Mouse (Mus musculus): ENCODE data around the gene Spdya. TPM values are rescaled to one million over a fixed set of nuclear protein-coding genes. Genes with fewer than 3 reads are reported as not detected.
"Not testable (repeated sequence)": the region's sequence is repeated elsewhere in the genome, so short reads cannot be mapped to it uniquely, and the experiment has no call there.

Spdya gene
- polyA plus RNA-seq (2015; fragmentation: Nextera tagmentation; extraction: Ambion mirVana): 1.2 and 1.3 TPM in 2 replicates

DNA sequence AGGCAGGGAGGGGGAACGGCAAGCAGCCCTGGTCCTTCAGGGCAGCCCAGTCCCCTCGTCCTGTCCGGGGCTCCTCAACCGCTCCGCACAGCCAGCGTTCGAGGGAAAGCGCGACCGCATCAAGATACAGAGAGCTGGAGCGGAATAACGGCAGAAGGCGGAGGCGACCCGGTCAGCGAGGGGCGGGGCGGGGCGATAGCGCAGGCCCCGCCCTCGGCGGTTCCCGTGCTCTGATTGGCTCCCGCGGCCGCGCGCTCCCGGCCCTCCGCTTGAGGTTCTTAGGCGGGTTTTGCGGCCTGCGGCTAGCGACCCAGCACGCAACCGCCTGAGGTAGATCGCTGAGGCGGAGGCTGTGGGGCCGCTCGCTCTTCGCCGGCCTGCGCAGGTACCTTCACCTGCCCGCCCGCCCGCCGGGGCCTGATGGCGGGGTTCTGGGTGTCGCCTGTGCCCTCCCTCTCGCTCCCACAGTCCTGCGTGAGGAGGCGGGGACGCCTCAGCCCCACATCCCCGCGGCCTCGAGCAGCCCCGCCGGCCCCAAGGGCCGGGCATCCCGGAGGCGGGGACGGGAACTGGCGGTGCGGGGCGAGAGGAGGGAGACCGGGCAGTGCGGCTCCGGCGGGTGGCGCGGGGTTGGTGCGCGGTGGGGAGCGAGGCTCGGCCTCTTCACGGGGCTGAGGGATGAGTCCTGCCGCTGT lies at the start of gene Spdya:
Spdya (plus strand) TSS at position 305 of the 695 bp plus-strand sequence.
- Histone ChIP-seq H3K4me2 (replicated peaks) (peak within 1 kb of the TSS; percentile 92), H3K4me3 (peak within 1 kb of the TSS; percentile 63), H3K36me3 (no peaks in the 10 kb centered on the region), H3K4me1 (peaks cover 9% of the 10 kb centered on the region; the same call in 1 of the 2 replicates), H3K9me3 (no peaks in the 10 kb centered on the region), H3K9ac (replicated peaks) (peak within 1 kb of the TSS; percentile 68), H3K27ac (replicated peaks) (peak within 1 kb of the TSS; percentile 56), H3K27me3 (peaks cover 11% of the 10 kb centered on the region; the same call in 1 of the 2 replicates)
- under 1% methylated on average over 61 of the region's 78 CpGs for WGBS
- ATAC-seq (replicated peaks): peak; percentile 97

DNA sequence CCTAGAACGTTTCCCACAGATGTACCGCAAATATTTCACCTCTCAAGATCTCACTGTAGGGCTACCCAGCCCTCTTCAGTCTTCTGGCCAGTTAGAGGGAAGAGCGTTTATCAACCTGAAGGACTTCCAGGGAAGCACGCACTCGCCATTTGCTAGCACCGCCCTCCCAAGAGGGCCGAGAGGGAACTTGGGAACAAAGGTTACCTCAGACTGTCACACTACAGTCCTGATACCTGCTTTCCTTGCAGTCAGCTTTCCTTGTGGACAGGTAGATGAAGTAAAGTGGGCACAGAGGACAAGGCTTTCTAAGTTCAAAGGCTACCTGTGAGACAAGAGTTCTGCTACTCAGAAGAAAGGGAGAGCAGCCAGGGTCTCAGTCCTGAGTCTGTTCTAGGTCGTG lies 45.0 kb upstream of the Spdya start:
- WGBS: 87% methylated on average over 8 of the region's 8 CpGs
- no peak overlapping the region for H3K27ac ChIP-seq (replicated peaks)
- H3K4me3 ChIP-seq: no peak overlapping the region
- no peak overlapping the region for H3K9ac ChIP-seq (replicated peaks)
- ATAC-seq (replicated peaks): no peak
- H3K36me3 ChIP-seq: peaks cover 27% of the 10 kb centered on the region
- H3K4me1 ChIP-seq: no peaks in the 10 kb centered on the region
- no peak overlapping the region for H3K4me2 ChIP-seq (replicated peaks)
- no peaks in the 10 kb centered on the region for H3K27me3 ChIP-seq
- no peaks in the 10 kb centered on the region for H3K9me3 ChIP-seq

- WGBS: 98% methylated on average over 11 of the region's 11 CpGs
Measured at GRCm38 (mm10) chr17:71510297-71510696, 41.6 kb upstream of the Spdya start.

GRCm38 (mm10) chr17:71526302-71526708 lies 25.6 kb upstream of the Spdya start:
- Histone ChIP-seq H3K4me3 (peak overlapping the region; percentile 74), H3K27ac (replicated peaks) (peak overlapping the region; percentile 99; the same call in 1 of the 2 replicates), H3K36me3 (peaks cover 3% of the 10 kb centered on the region), H3K9me3 (no peaks in the 10 kb centered on the region), H3K4me1 (peaks cover 18% of the 10 kb centered on the region), H3K27me3 (no peaks in the 10 kb centered on the region), H3K9ac (replicated peaks) (peak overlapping the region; percentile 31; the same call in 1 of the 2 replicates), H3K4me2 (replicated peaks) (peak overlapping the region; percentile 79)
- WGBS: under 1% methylated on average over 13 of the region's 13 CpGs
- ATAC-seq (replicated peaks): no peak; the same call in 1 of the 2 replicates

More at GRCm38 (mm10) chr17:71510297-71510696, 41.6 kb upstream of the Spdya start:
- Histone ChIP-seq H3K9me3 (no peaks in the 10 kb centered on the region), H3K27me3 (no peaks in the 10 kb centered on the region), H3K36me3 (peaks cover 32% of the 10 kb centered on the region), H3K27ac (replicated peaks) (no peak overlapping the region), H3K4me2 (replicated peaks) (no peak overlapping the region), H3K4me1 (no peaks in the 10 kb centered on the region), H3K4me3 (no peak overlapping the region), H3K9ac (replicated peaks) (no peak overlapping the region)
- ATAC-seq (replicated peaks): no peak

DNA sequence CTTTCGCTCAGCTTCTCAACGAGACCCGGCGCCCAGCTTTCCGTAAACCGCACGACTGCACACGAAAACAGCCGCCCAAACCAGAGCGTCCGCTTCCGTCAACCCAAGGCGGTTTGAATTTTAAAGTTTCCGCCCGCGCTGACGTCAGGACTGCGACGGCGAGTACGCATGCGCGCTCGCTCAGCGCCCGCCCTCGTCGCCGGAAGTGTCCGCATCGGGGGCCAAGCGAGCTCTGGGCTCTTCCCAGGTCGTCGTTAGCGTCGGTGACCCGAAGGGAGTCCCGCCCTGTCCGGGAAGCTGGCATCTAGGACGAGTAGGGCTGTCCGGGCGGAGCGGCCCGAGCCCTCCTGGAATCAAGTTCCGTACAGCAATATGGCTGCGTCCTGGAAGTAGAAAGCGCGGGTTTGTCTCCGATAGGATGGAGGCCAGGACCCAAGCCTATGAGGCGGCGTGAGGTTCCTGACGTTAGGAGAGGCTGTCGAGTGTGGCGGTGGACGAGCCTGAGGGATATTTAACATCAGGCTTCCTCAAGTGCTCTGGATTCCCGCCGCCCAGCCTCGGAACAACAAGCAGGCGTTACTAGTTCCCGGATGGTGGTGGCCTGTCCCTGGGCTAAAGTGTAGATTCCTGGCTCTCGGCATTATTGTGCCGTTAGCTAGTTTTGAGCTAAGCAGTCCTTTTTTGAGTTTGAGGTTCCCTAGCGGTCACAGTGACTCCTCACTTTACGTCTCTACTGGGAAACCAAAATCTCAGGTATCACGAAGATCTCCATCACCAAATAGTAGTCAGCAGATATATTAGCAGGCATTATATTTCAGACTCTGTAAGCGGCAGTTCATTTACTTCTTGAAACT lies 24.9 kb upstream of the Spdya start, which contains the start of gene Ndc80:
Ndc80 (minus strand) TSS at position 147 of the 854 bp plus-strand sequence.
- H3K27me3 ChIP-seq: no peaks in the 10 kb centered on the region
- peaks cover 3% of the 10 kb centered on the region for H3K36me3 ChIP-seq
- H3K4me2 ChIP-seq (replicated peaks): peak within 1 kb of the TSS; percentile 79
- ATAC-seq (replicated peaks): peak; percentile 99
- H3K9me3 ChIP-seq: no peaks in the 10 kb centered on the region
- H3K4me1 ChIP-seq: peaks cover 18% of the 10 kb centered on the region
- peak within 1 kb of the TSS; percentile 74 for H3K4me3 ChIP-seq
- peak within 1 kb of the TSS; percentile 99 for H3K27ac ChIP-seq (replicated peaks)
- WGBS: under 1% methylated on average over 66 of the region's 66 CpGs
- H3K9ac ChIP-seq (replicated peaks): peak within 1 kb of the TSS; percentile 75

DNA sequence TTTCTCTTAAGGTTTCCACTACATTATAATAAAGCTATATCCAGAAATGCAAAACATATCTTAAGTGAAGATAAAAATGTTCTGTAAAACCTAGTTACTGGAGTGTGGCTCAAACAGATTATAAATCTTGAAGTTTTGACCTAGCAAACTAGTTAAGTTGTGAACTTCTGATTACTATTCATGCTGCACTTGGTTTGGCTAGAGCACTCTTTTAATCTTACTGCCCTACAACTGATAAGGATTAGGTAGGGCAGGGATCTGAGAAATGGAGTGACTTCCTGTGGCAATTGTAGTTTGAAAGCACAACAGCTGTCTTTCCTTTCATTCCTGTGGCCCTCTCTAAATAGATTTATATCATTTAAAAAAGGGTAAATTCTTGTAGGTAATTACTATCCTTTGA lies 23.8 kb upstream of the Spdya start:
- Histone ChIP-seq H3K9me3 (no peaks in the 10 kb centered on the region), H3K36me3 (no peaks in the 10 kb centered on the region; the same call in 1 of the 2 replicates), H3K4me1 (peaks cover 18% of the 10 kb centered on the region), H3K4me3 (no peak overlapping the region), H3K27ac (replicated peaks) (no peak overlapping the region), H3K4me2 (replicated peaks) (no peak overlapping the region), H3K27me3 (no peaks in the 10 kb centered on the region), H3K9ac (replicated peaks) (no peak overlapping the region)
- no peak for ATAC-seq (replicated peaks)

GRCm38 (mm10) chr17:71535595-71535994 lies 16.3 kb upstream of the Spdya start:
- not testable (repeated sequence) for H3K4me3 ChIP-seq; H3K9me3 ChIP-seq; H3K36me3 ChIP-seq; H3K4me1 ChIP-seq; H3K27ac ChIP-seq (replicated peaks); ATAC-seq (replicated peaks); H3K27me3 ChIP-seq; H3K4me2 ChIP-seq (replicated peaks); H3K9ac ChIP-seq (replicated peaks)
- 84% methylated on average over 1 of the region's 1 CpGs for WGBS

DNA sequence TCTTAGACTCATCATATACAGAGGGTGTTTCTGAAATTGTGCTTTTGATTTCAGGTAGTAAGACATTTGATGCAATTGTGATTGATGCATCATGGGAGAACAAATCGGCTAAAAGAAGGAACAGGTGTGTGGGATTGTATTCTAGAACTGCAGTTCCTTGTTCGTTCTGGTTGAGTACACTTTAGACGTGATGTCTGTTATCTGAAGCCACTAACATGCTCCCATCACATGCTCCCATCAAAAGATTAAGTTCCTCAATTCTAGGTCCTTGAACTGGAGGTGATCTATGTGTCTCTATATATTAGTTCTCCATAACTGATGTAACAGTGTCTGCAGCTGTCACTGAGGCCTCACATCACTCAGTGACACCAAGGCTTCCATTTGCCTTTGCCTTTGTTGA lies 14.7 kb upstream of the Spdya start:
- no peaks in the 10 kb centered on the region for H3K27me3 ChIP-seq
- H3K9ac ChIP-seq (replicated peaks): no peak overlapping the region
- WGBS: 89% methylated on average over 3 of the region's 3 CpGs
- H3K4me3 ChIP-seq: no peak overlapping the region
- H3K36me3 ChIP-seq: no peaks in the 10 kb centered on the region
- H3K9me3 ChIP-seq: no peaks in the 10 kb centered on the region
- no peaks in the 10 kb centered on the region for H3K4me1 ChIP-seq
- ATAC-seq (replicated peaks): no peak
- H3K4me2 ChIP-seq (replicated peaks): no peak overlapping the region
- H3K27ac ChIP-seq (replicated peaks): no peak overlapping the region

- no peak overlapping the region for H3K9ac ChIP-seq (replicated peaks)
- H3K4me3 ChIP-seq: no peak overlapping the region
- no peaks in the 10 kb centered on the region for H3K9me3 ChIP-seq
- ATAC-seq (replicated peaks): no peak
- 29% methylated on average over 1 of the region's 1 CpGs for WGBS
- no peaks in the 10 kb centered on the region for H3K36me3 ChIP-seq
- H3K4me1 ChIP-seq: peaks cover 9% of the 10 kb centered on the region; the same call in 1 of the 2 replicates
- H3K4me2 ChIP-seq (replicated peaks): no peak overlapping the region
- H3K27me3 ChIP-seq: peaks cover 11% of the 10 kb centered on the region; the same call in 1 of the 2 replicates
- H3K27ac ChIP-seq (replicated peaks): no peak overlapping the region
Measured at GRCm38 (mm10) chr17:71548586-71548985, 3.3 kb upstream of the Spdya start.

GRCm38 (mm10) chr17:71551350-71551749 lies 511 bp upstream of the Spdya start:
- Histone ChIP-seq H3K4me2 (replicated peaks) (peak overlapping the region; percentile 92), H3K36me3 (no peaks in the 10 kb centered on the region), H3K9me3 (no peaks in the 10 kb centered on the region), H3K4me1 (peaks cover 9% of the 10 kb centered on the region; the same call in 1 of the 2 replicates), H3K9ac (replicated peaks) (peak overlapping the region; percentile 68), H3K27ac (replicated peaks) (0 out of 2 replicates have a peak overlapping the region, but pooled peaks have one; percentile 56), H3K4me3 (peak overlapping the region; percentile 63), H3K27me3 (peaks cover 11% of the 10 kb centered on the region; the same call in 1 of the 2 replicates)
- 7% methylated on average over 5 of the region's 6 CpGs for WGBS
- ATAC-seq (replicated peaks): peak; percentile 38; the same call in 1 of the 2 replicates

DNA sequence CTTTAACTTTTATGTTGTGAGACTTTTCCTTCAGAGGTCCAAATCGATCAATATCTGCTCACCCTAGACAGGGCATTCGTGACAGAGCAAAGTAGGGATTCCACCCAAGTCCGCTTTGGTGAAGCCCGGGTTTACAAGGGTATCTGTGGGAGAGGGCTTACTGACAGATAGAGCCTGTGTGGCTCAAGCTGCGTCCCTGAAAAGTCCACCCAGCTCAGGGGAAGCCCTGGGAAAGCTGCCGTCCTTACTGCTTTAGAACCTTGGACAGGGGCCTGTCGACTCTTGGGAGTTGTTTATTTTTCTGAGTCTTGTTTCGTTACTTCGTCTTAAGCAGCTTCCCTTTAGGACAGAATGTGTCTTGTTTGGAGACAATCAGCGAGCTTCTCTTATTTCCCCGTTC lies 1.0 kb downstream of the Spdya start:
- Histone ChIP-seq H3K4me3 (no peak overlapping the region), H3K27me3 (peaks cover 11% of the 10 kb centered on the region; the same call in 1 of the 2 replicates), H3K4me2 (replicated peaks) (peak overlapping the region; percentile 92), H3K4me1 (peaks cover 9% of the 10 kb centered on the region; the same call in 1 of the 2 replicates), H3K36me3 (no peaks in the 10 kb centered on the region), H3K9ac (replicated peaks) (peak overlapping the region; percentile 68; the same call in 1 of the 2 replicates), H3K27ac (replicated peaks) (no peak overlapping the region), H3K9me3 (no peaks in the 10 kb centered on the region)
- WGBS: 14% methylated on average over 11 of the region's 11 CpGs
- no peak for ATAC-seq (replicated peaks)

- no peak for ATAC-seq (replicated peaks)
- H3K9ac ChIP-seq (replicated peaks): no peak overlapping the region
- H3K27ac ChIP-seq (replicated peaks): no peak overlapping the region
- no peaks in the 10 kb centered on the region for H3K36me3 ChIP-seq
- no peaks in the 10 kb centered on the region for H3K4me1 ChIP-seq
- H3K27me3 ChIP-seq: no peaks in the 10 kb centered on the region
- H3K9me3 ChIP-seq: no peaks in the 10 kb centered on the region
- H3K4me2 ChIP-seq (replicated peaks): no peak overlapping the region
- H3K4me3 ChIP-seq: no peak overlapping the region
Measured at GRCm38 (mm10) chr17:71561631-71562030, 9.8 kb downstream of the Spdya start.

Data from forebrain, embryonic 15.5 days (tissue).